Mouse (Mus musculus) forebrain, embryonic 16.5 days (tissue): Measurements from ENCODE around the gene Fli1. TPM values are rescaled to one million over a fixed set of nuclear protein-coding genes. Genes with fewer than 3 reads are reported as not detected.

ENCODE experiments used
- ATAC-seq: fragments of 200-750 bp; cut with Nextera tagmentation; 2 replicates; pipeline ENCODE4 v1.8.0; 2017; ENCODE audit warnings: mild to moderate bottlenecking, moderate library complexity
- H3K27ac ChIP-seq: fragments of 300-500 bp; sonication (generic); 2 replicates; pipeline ENCODE4 v1.5.1; 2014; ENCODE audit warnings: low read length, control low read depth
- H3K27me3 ChIP-seq: fragments of 300-500 bp; sonication (generic); replicated peaks from 2 replicates; pipeline ENCODE4 v1.6.1; 2014; ENCODE audit warnings: low read length; ENCODE audit not compliant: control insufficient read depth, insufficient read depth
- H3K36me3 ChIP-seq: fragments of 300-500 bp; sonication (generic); 2 replicates; pipeline ENCODE4 v1.6.1; 2014; ENCODE audit not compliant: control insufficient read depth, insufficient read depth
- H3K4me1 ChIP-seq: fragments of 300-500 bp; sonication (generic); replicated peaks from 2 replicates; pipeline ENCODE4 v1.6.1; 2014; ENCODE audit warnings: low read length; ENCODE audit not compliant: control insufficient read depth, insufficient read depth
- H3K4me2 ChIP-seq: fragments of 300-500 bp; sonication (generic); 2 replicates; pipeline ENCODE4 v1.6.1; 2014; ENCODE audit warnings: mild to moderate bottlenecking, low read length, control low read depth
- H3K4me3 ChIP-seq: fragments of 300-500 bp; sonication (generic); replicated peaks from 2 replicates; pipeline ENCODE4 v1.5.1; 2014; ENCODE audit warnings: mild to moderate bottlenecking, low read length, control low read depth
- H3K9ac ChIP-seq: fragments of 300-500 bp; sonication (generic); replicated peaks from 2 replicates; pipeline ENCODE4 v1.6.1; 2014; ENCODE audit warnings: low read depth, low read length, control low read depth
- H3K9me3 ChIP-seq: fragments of 300-500 bp; sonication (generic); 2 replicates; pipeline ENCODE4 v1.6.1; 2016; ENCODE audit warnings: low read length; ENCODE audit not compliant: control insufficient read depth
- WGBS: fragments of 180-500 bp; shearing (Covaris S2); extraction: QIAGEN DNeasy Blood & Tissue Kit; methylation state at CpG from one replicate; pipeline ENCODE4 v1.1.7; 2014; 5-methylcytosine and 5-hydroxymethylcytosine counted together
- polyA plus RNA-seq: library from polyadenylated mRNA; unstranded; fragments of >200 nt; fragmentation: Nextera tagmentation; extraction: Ambion mirVana; gene quantifications from 2 replicates; pipeline ENCODE4 v1.2.1, GENCODE M21; 2015

Fli1 gene
- polyA plus RNA-seq, 1 experiment from 2014 or later: 7.3 TPM

- Histone ChIP-seq H3K4me1 (no peaks in the 10 kb centered on the region), H3K4me2 (no peak overlapping the region), H3K9ac (no peak overlapping the region), H3K36me3 (no peaks in the 10 kb centered on the region), H3K4me3 (no peak overlapping the region), H3K27ac (no peak overlapping the region), H3K9me3 (no peaks in the 10 kb centered on the region), H3K27me3 (no peaks in the 10 kb centered on the region)
- 88% methylated on average over 4 of the region's 4 CpGs for WGBS
- ATAC-seq: no peak
Measured at GRCm38 (mm10) chr9:32394761-32395161, 147.9 kb downstream of the Fli1 start.

GRCm38 (mm10) chr9:32392716-32393115, 149.9 kb downstream of the Fli1 start:
- Histone ChIP-seq H3K27ac (no peak overlapping the region), H3K4me3 (no peak overlapping the region), H3K9ac (no peak overlapping the region), H3K4me2 (no peak overlapping the region), H3K36me3 (no peaks in the 10 kb centered on the region), H3K27me3 (no peaks in the 10 kb centered on the region), H3K9me3 (no peaks in the 10 kb centered on the region), H3K4me1 (no peaks in the 10 kb centered on the region)
- ATAC-seq: no peak
- 77% methylated on average over 6 of the region's 6 CpGs for WGBS

- Histone ChIP-seq H3K27me3 (no peaks in the 10 kb centered on the region), H3K4me1 (no peaks in the 10 kb centered on the region), H3K36me3 (no peaks in the 10 kb centered on the region), H3K9ac (no peak overlapping the region), H3K4me3 (no peak overlapping the region), H3K4me2 (no peak overlapping the region), H3K27ac (no peak overlapping the region), H3K9me3 (no peaks in the 10 kb centered on the region)
- no peak for ATAC-seq
- 91% methylated on average over 9 of the region's 9 CpGs for WGBS
Measured at GRCm38 (mm10) chr9:32391701-32392100, 151.0 kb downstream of the Fli1 start.

GRCm38 (mm10) chr9:32391092-32391491, 151.6 kb downstream of the Fli1 start:
- H3K27me3 ChIP-seq: no peaks in the 10 kb centered on the region
- H3K27ac ChIP-seq: no peak overlapping the region
- no peaks in the 10 kb centered on the region for H3K4me1 ChIP-seq
- no peaks in the 10 kb centered on the region for H3K9me3 ChIP-seq
- no peak overlapping the region for H3K9ac ChIP-seq
- no peak for ATAC-seq
- H3K4me3 ChIP-seq: no peak overlapping the region
- H3K36me3 ChIP-seq: no peaks in the 10 kb centered on the region
- WGBS: 73% methylated on average over 5 of the region's 5 CpGs
- H3K4me2 ChIP-seq: no peak overlapping the region

- Histone ChIP-seq H3K4me3 (no peak overlapping the region), H3K27me3 (no peaks in the 10 kb centered on the region), H3K27ac (no peak overlapping the region), H3K9ac (no peak overlapping the region), H3K4me1 (no peaks in the 10 kb centered on the region), H3K9me3 (no peaks in the 10 kb centered on the region), H3K4me2 (no peak overlapping the region), H3K36me3 (no peaks in the 10 kb centered on the region)
- 88% methylated on average over 1 of the region's 1 CpGs for WGBS
- ATAC-seq: no peak
Measured at GRCm38 (mm10) chr9:32388120-32388519, 154.5 kb downstream of the Fli1 start.

- H3K36me3 ChIP-seq: no peaks in the 10 kb centered on the region
- H3K4me3 ChIP-seq: no peak overlapping the region
- H3K27ac ChIP-seq: no peak overlapping the region
- H3K4me2 ChIP-seq: no peak overlapping the region
- H3K4me1 ChIP-seq: no peaks in the 10 kb centered on the region
- H3K9ac ChIP-seq: no peak overlapping the region
- 87% methylated on average over 4 of the region's 4 CpGs for WGBS
- ATAC-seq: no peak
- no peaks in the 10 kb centered on the region for H3K9me3 ChIP-seq
- H3K27me3 ChIP-seq: no peaks in the 10 kb centered on the region
Measured at GRCm38 (mm10) chr9:32384906-32385305, 157.8 kb downstream of the Fli1 start.

GRCm38 (mm10) chr9:32376863-32377590, 165.6 kb downstream of the Fli1 start:
- Histone ChIP-seq H3K4me2 (no peak overlapping the region), H3K27me3 (no peaks in the 10 kb centered on the region), H3K9ac (no peak overlapping the region), H3K4me1 (no peaks in the 10 kb centered on the region), H3K9me3 (no peaks in the 10 kb centered on the region), H3K27ac (no peak overlapping the region), H3K4me3 (no peak overlapping the region), H3K36me3 (no peaks in the 10 kb centered on the region)
- 77% methylated on average over 5 of the region's 5 CpGs for WGBS
- ATAC-seq: no peak

GRCm38 (mm10) chr9:32376031-32376430, 166.6 kb downstream of the Fli1 start:
- no peak for ATAC-seq
- no peak overlapping the region for H3K9ac ChIP-seq
- H3K27ac ChIP-seq: no peak overlapping the region
- no peaks in the 10 kb centered on the region for H3K4me1 ChIP-seq
- H3K27me3 ChIP-seq: no peaks in the 10 kb centered on the region
- no peaks in the 10 kb centered on the region for H3K9me3 ChIP-seq
- no peaks in the 10 kb centered on the region for H3K36me3 ChIP-seq
- H3K4me2 ChIP-seq: no peak overlapping the region
- WGBS: 92% methylated on average over 7 of the region's 7 CpGs
- H3K4me3 ChIP-seq: no peak overlapping the region

GRCm38 (mm10) chr9:32373656-32374055, 169.0 kb downstream of the Fli1 start:
- 94% methylated on average over 6 of the region's 6 CpGs for WGBS

More at GRCm38 (mm10) chr9:32373656-32374055, 169.0 kb downstream of the Fli1 start:
- Histone ChIP-seq H3K4me3 (no peak overlapping the region), H3K27me3 (no peaks in the 10 kb centered on the region), H3K9me3 (no peaks in the 10 kb centered on the region), H3K4me2 (no peak overlapping the region), H3K9ac (no peak overlapping the region), H3K36me3 (no peaks in the 10 kb centered on the region), H3K27ac (no peak overlapping the region), H3K4me1 (no peaks in the 10 kb centered on the region)
- no peak for ATAC-seq
